Comparison of ENCODE assay signal across 8 mouse cellular contexts in genomic region chr10:61734377-61734776, GRCm38 (mm10). TPM values are rescaled to one million over a fixed set of nuclear protein-coding genes. Genes with fewer than 3 reads are reported as not detected.
DNase-seq lines count a peak whose midpoint lies in the region; ATAC-seq and TF ChIP-seq lines count a peak whose summit lies in the region.

No protein-coding gene starts in this region.

- no peak for ATAC-seq in liver, embryonic 14.5 days (ENCODE audit: insufficient read depth)
- no peak for ATAC-seq in lung, embryonic 14.5 days (ENCODE audit: insufficient read depth)

- TF ChIP-seq CTCF in liver, embryonic 14.5 days (IDR thresholded peaks at IDR 0.05; ENCODE audit: low read depth), result peak; percentile 91
- TF ChIP-seq CTCF in lung, embryonic 14.5 days (IDR thresholded peaks at IDR 0.05; ENCODE audit: low read depth), result peak; percentile 84

- H3K9ac ChIP-seq in liver, embryonic 14.5 days (replicated peaks), result no peak overlapping the region
- no peak overlapping the region for H3K9ac ChIP-seq in lung, embryonic 14.5 days

- H3K36me3 ChIP-seq in liver, embryonic 14.5 days (replicated peaks; ENCODE audit: control insufficient read depth, insufficient read depth, low read depth), result no peaks in the 10 kb centered on the region
- H3K36me3 ChIP-seq in lung, embryonic 14.5 days (ENCODE audit: insufficient read depth), result peaks cover 28% of the 10 kb centered on the region

- no peak overlapping the region for H3K4me3 ChIP-seq in liver, embryonic 14.5 days (ENCODE audit: insufficient read depth in 1 of 2, low read depth in 2 of 2, low read length in 2 of 2)
- H3K4me3 ChIP-seq in lung, embryonic 14.5 days (ENCODE audit: low read depth, low read length), result no peak overlapping the region

- no peak overlapping the region for H3K27ac ChIP-seq in liver, embryonic 14.5 days
- no peak overlapping the region for H3K27ac ChIP-seq in lung, embryonic 14.5 days (ENCODE audit: low read depth)

- WGBS in liver, embryonic 14.5 days (ENCODE audit: insufficient replicate concordance), result 42% methylated on average over 3 of the region's 3 CpGs
- WGBS in lung, embryonic 14.5 days, result 45% methylated on average over 3 of the region's 3 CpGs

- no peaks in the 10 kb centered on the region for H3K4me1 ChIP-seq in liver, embryonic 14.5 days (replicated peaks; ENCODE audit: control insufficient read depth in 2 of 2, insufficient read depth in 2 of 2, low read length in 1 of 2)
- no peaks in the 10 kb centered on the region for H3K4me1 ChIP-seq in lung, embryonic 14.5 days (ENCODE audit: insufficient read depth)

- no peak overlapping the region for H3K4me2 ChIP-seq in liver, embryonic 14.5 days (ENCODE audit: low read depth)
- no peak overlapping the region for H3K4me2 ChIP-seq in lung, embryonic 14.5 days

- TF ChIP-seq EP300 in liver, embryonic 14.5 days (IDR thresholded peaks at IDR 0.05; ENCODE audit: low read depth), result no peak

- H3K27me3 ChIP-seq in liver, embryonic 14.5 days (ENCODE audit: control insufficient read depth, insufficient read depth, low read length), result no peaks in the 10 kb centered on the region
- no peaks in the 10 kb centered on the region for H3K27me3 ChIP-seq in lung, embryonic 14.5 days (ENCODE audit: insufficient read depth, low read length)

- DNase-seq in adrenal gland, adult (ENCODE audit: inconsistent age in 2 of 2, low spot score in 1 of 2), result peak; percentile 51 to 80
- DNase-seq in adrenal gland, adult 18-20 months (ENCODE audit: low spot score in 2 of 2), result no peak
- DNase-seq in liver, embryonic 14.5 days (ENCODE audit: low read depth in 3 of 3, low spot score in 3 of 3), result peak in 2 of 3 experiments; percentile 10 to 30
- no peak for DNase-seq in liver
- DNase-seq in embryo, embryonic 11.5 days (ENCODE audit: low read depth, low spot score), result peak; percentile 19
- DNase-seq in lung, embryonic 14.5 days, result peak; percentile 48
- no peak for DNase-seq in ovary, postnatal 10 days (ENCODE audit: low spot score)
- no peak for DNase-seq in spleen, postnatal 36 days (ENCODE audit: low spot score in 2 of 2)

- H3K9me3 ChIP-seq in liver, embryonic 14.5 days (ENCODE audit: control insufficient read depth, low read length), result no peaks in the 10 kb centered on the region
- no peaks in the 10 kb centered on the region for H3K9me3 ChIP-seq in lung, embryonic 14.5 days (ENCODE audit: low read depth, low read length)

RNA-seq across cellular contexts. Expression of gene Aifm2, which starts 19.3 kb away (rescaled TPM):
- total RNA-seq in adrenal gland, adult 18-20 months (2021), result 100 to 1,000 TPM; 238 to 400 TPM
- polyA plus RNA-seq in liver, embryonic 14.5 days (2012; rRNA removed), result 1.4 and 2.1 TPM in 2 replicates
- polyA plus RNA-seq in liver, embryonic 14.5 days (2014; fragmentation: Nextera tagmentation; extraction: Ambion mirVana), result 2.7 and 3.2 TPM in 2 replicates
- polyA plus RNA-seq in lung, embryonic 14.5 days (2014; fragmentation: Nextera tagmentation; extraction: Ambion mirVana), result 11.5 and 12.1 TPM in 2 replicates

RNA-seq across cellular contexts. Expression of gene Tysnd1, which starts 39.1 kb away (rescaled TPM):
- 100 to 1,000 TPM in 1 of 2 experiments, 10 to 100 TPM in 1; 82.4 to 130 TPM for total RNA-seq in adrenal gland, adult 18-20 months (2021)
- polyA plus RNA-seq in liver, embryonic 14.5 days (2012; rRNA removed), result 16.2 and 20.9 TPM in 2 replicates
- polyA plus RNA-seq in liver, embryonic 14.5 days (2014; fragmentation: Nextera tagmentation; extraction: Ambion mirVana), result 13.9 and 14.2 TPM in 2 replicates
- polyA plus RNA-seq in lung, embryonic 14.5 days (2014; fragmentation: Nextera tagmentation; extraction: Ambion mirVana), result 37.2 and 41.4 TPM in 2 replicates

RNA-seq across cellular contexts. Expression of gene H2afy2, which starts 49.6 kb away (rescaled TPM):
- total RNA-seq in adrenal gland, adult 18-20 months (2021), result 1 to 10 TPM; 6.9 to 7.4 TPM
- 1.1 and 1.7 TPM in 2 replicates for polyA plus RNA-seq in liver, embryonic 14.5 days (2012; rRNA removed)
- 1.1 and 1.5 TPM in 2 replicates for polyA plus RNA-seq in liver, embryonic 14.5 days (2014; fragmentation: Nextera tagmentation; extraction: Ambion mirVana)
- 132 and 142 TPM in 2 replicates for polyA plus RNA-seq in lung, embryonic 14.5 days (2014; fragmentation: Nextera tagmentation; extraction: Ambion mirVana)

RNA-seq across cellular contexts. Expression of gene Sar1a, which starts 54.3 kb away (rescaled TPM):
- 100 to 1,000 TPM; 198 to 216 TPM for total RNA-seq in adrenal gland, adult 18-20 months (2021)
- polyA plus RNA-seq in liver, embryonic 14.5 days (2012; rRNA removed), result 31.7 and 39.0 TPM in 2 replicates
- 78.7 and 80.1 TPM in 2 replicates for polyA plus RNA-seq in liver, embryonic 14.5 days (2014; fragmentation: Nextera tagmentation; extraction: Ambion mirVana)
- polyA plus RNA-seq in lung, embryonic 14.5 days (2014; fragmentation: Nextera tagmentation; extraction: Ambion mirVana), result 265 and 272 TPM in 2 replicates

Comparison
In these comparisons a context has a peak if more than half of its experiments do, and no peak if none do; other contexts are left out.
1. DNase-seq: peak in adrenal gland, adult (2 of 2), liver, embryonic 14.5 days (2 of 3), embryo, embryonic 11.5 days (single experiment) and lung, embryonic 14.5 days (single experiment); none in adrenal gland, adult 18-20 months (0 of 2), liver (single experiment), ovary, postnatal 10 days (single experiment) and spleen, postnatal 36 days (0 of 2).
2. RNA of gene H2afy2, which starts 49.6 kb away (polyA plus RNA-seq): 132 to 142 TPM in lung, embryonic 14.5 days; 1.1 to 1.7 TPM in liver, embryonic 14.5 days; every median in the first group is over 10 times any median in the second.